Mouse (Mus musculus) hindbrain, embryonic 14.5 days (tissue): ENCODE measurements around the gene Cpne2. TPM values are rescaled to one million over a fixed set of nuclear protein-coding genes. Genes with fewer than 3 reads are reported as not detected.

Experiments
- ATAC-seq: fragments of 200-750 bp; cut with Nextera tagmentation; 2 replicates; pipeline ENCODE4 v1.8.0; 2017; ENCODE audit warnings: moderate number of reproducible peaks, mild to moderate bottlenecking, moderate TSS enrichment, moderate library complexity; ENCODE audit not compliant: low FRiP score
- DNase-seq: peaks from one replicate; pipeline ENCODE4 v3.0.0-alpha.2; 2015; ENCODE audit warnings: low spot score
- H3K27ac ChIP-seq: fragments of 300-500 bp; sonication (generic); 2 replicates; pipeline ENCODE4 v1.5.1; 2014; ENCODE audit warnings: mild to moderate bottlenecking, moderate library complexity
- H3K27me3 ChIP-seq: fragments of 300-500 bp; sonication (generic); 2 replicates; pipeline ENCODE4 v1.6.1; 2014; ENCODE audit warnings: mild to moderate bottlenecking, low read length, mixed read lengths; ENCODE audit not compliant: control insufficient read depth, insufficient read depth
- H3K36me3 ChIP-seq: fragments of 300-500 bp; sonication (generic); replicated peaks from 2 replicates; pipeline ENCODE4 v1.6.1; 2014; ENCODE audit not compliant: control insufficient read depth, insufficient read depth
- H3K4me1 ChIP-seq: fragments of 300-500 bp; sonication (generic); replicated peaks from 2 replicates; pipeline ENCODE4 v1.6.1; 2014; ENCODE audit warnings: antibody characterized with exemption, low read length, mixed read lengths; ENCODE audit not compliant: control insufficient read depth, insufficient read depth
- H3K4me2 ChIP-seq: fragments of 300-500 bp; sonication (generic); replicated peaks from 2 replicates; pipeline ENCODE4 v1.6.1; 2014; ENCODE audit warnings: mild to moderate bottlenecking, moderate library complexity
- H3K4me3 ChIP-seq: fragments of 300-500 bp; sonication (generic); replicated peaks from 2 replicates; pipeline ENCODE4 v1.5.1; 2014; ENCODE audit warnings: mild to moderate bottlenecking, low read length
- H3K9ac ChIP-seq: fragments of 300-500 bp; sonication (generic); 2 replicates; pipeline ENCODE4 v1.6.1; 2014
- H3K9me3 ChIP-seq: fragments of 300-500 bp; sonication (generic); 2 replicates; pipeline ENCODE4 v1.6.1; 2016; ENCODE audit warnings: low read length; ENCODE audit not compliant: control insufficient read depth
- WGBS: fragments of 180-500 bp; shearing (Covaris S2); extraction: QIAGEN DNeasy Blood & Tissue Kit; methylation state at CpG from one replicate; pipeline ENCODE4 v1.1.7; 2014; 5-methylcytosine and 5-hydroxymethylcytosine counted together
- polyA plus RNA-seq: library from polyadenylated mRNA; unstranded; fragments of >200 nt; fragmentation: Nextera tagmentation; extraction: Ambion mirVana; gene quantifications from 2 replicates; pipeline ENCODE4 v1.2.1, GENCODE M21; 2014

Gene Cpne2
- polyA plus RNA-seq, 1 experiment from 2014 or later = 21.6 TPM

- 93% methylated on average over 4 of the region's 4 CpGs for WGBS
- H3K27me3 ChIP-seq = peaks cover 26% of the 10 kb centered on the region
Measured at GRCm38 (mm10) chr8:94530643-94531042, 2.1 kb upstream of the Cpne2 start.

GRCm38 (mm10) chr8:94532000-94532399 is 790 bp upstream of the Cpne2 start:
- no peaks in the 10 kb centered on the region for H3K9me3 ChIP-seq
- H3K4me1 ChIP-seq = peaks cover 21% of the 10 kb centered on the region
- 3% methylated on average over 8 of the region's 8 CpGs for WGBS
- no peak for DNase-seq
- no peaks in the 10 kb centered on the region for H3K36me3 ChIP-seq
- peak overlapping the region; percentile 69; the same call in 1 of the 2 replicates for H3K9ac ChIP-seq
- peaks cover 26% of the 10 kb centered on the region for H3K27me3 ChIP-seq
- ATAC-seq = 0 out of 2 replicates have a peak, but pooled peaks have one; percentile 18
- H3K4me2 ChIP-seq = peak overlapping the region; percentile 95
- H3K27ac ChIP-seq = no peak overlapping the region
- peak overlapping the region; percentile 51; the same call in 1 of the 2 replicates for H3K4me3 ChIP-seq

More at GRCm38 (mm10) chr8:94530643-94531042, 2.1 kb upstream of the Cpne2 start:
- Histone ChIP-seq H3K9me3 (no peaks in the 10 kb centered on the region), H3K4me3 (no peak overlapping the region), H3K27ac (no peak overlapping the region), H3K4me2 (no peak overlapping the region), H3K9ac (no peak overlapping the region), H3K36me3 (no peaks in the 10 kb centered on the region), H3K4me1 (peaks cover 21% of the 10 kb centered on the region)
- no peak for DNase-seq
- no peak for ATAC-seq

- Histone ChIP-seq H3K4me2 (peak overlapping the region; percentile 95), H3K27ac (no peak overlapping the region), H3K27me3 (peaks cover 26% of the 10 kb centered on the region), H3K9ac (peak overlapping the region; percentile 69), H3K9me3 (no peaks in the 10 kb centered on the region), H3K36me3 (no peaks in the 10 kb centered on the region), H3K4me1 (peaks cover 21% of the 10 kb centered on the region), H3K4me3 (peak overlapping the region; percentile 51)
- no peak for DNase-seq
- no peak for ATAC-seq
- under 1% methylated on average over 34 of the region's 34 CpGs for WGBS
Measured at GRCm38 (mm10) chr8:94532525-94532872, 291 bp upstream of the Cpne2 start.

- Histone ChIP-seq H3K9me3 (no peaks in the 10 kb centered on the region), H3K27ac (no peak overlapping the region), H3K4me3 (no peak overlapping the region), H3K4me2 (peak overlapping the region; percentile 95; the same call in 1 of the 2 replicates), H3K4me1 (peaks cover 21% of the 10 kb centered on the region), H3K27me3 (peaks cover 26% of the 10 kb centered on the region), H3K36me3 (no peaks in the 10 kb centered on the region), H3K9ac (no peak overlapping the region)
- DNase-seq = no peak
- WGBS = 34% methylated on average over 4 of the region's 4 CpGs
- no peak for ATAC-seq
Measured at GRCm38 (mm10) chr8:94534612-94535011, 1.8 kb downstream of the Cpne2 start.

- no peak overlapping the region for H3K4me3 ChIP-seq
- no peak overlapping the region for H3K9ac ChIP-seq
- H3K9me3 ChIP-seq = no peaks in the 10 kb centered on the region
- H3K27ac ChIP-seq = no peak overlapping the region
- H3K4me1 ChIP-seq = peaks cover 23% of the 10 kb centered on the region
- 73% methylated on average over 7 of the region's 7 CpGs for WGBS
- no peaks in the 10 kb centered on the region for H3K36me3 ChIP-seq
- H3K4me2 ChIP-seq = no peak overlapping the region
- H3K27me3 ChIP-seq = peaks cover 26% of the 10 kb centered on the region
- ATAC-seq = no peak
- DNase-seq = no peak
Measured at GRCm38 (mm10) chr8:94535631-94536030, 2.8 kb downstream of the Cpne2 start.

GRCm38 (mm10) chr8:94537456-94537855 is 4.7 kb downstream of the Cpne2 start:
- Histone ChIP-seq H3K9ac (no peak overlapping the region), H3K36me3 (no peaks in the 10 kb centered on the region), H3K4me1 (peaks cover 20% of the 10 kb centered on the region), H3K27me3 (peaks cover 16% of the 10 kb centered on the region), H3K4me3 (no peak overlapping the region), H3K27ac (no peak overlapping the region), H3K9me3 (no peaks in the 10 kb centered on the region), H3K4me2 (no peak overlapping the region)
- DNase-seq = no peak
- 68% methylated on average over 2 of the region's 2 CpGs for WGBS
- ATAC-seq = no peak

- H3K4me2 ChIP-seq = no peak overlapping the region
- H3K27me3 ChIP-seq = no peaks in the 10 kb centered on the region
- DNase-seq (no peak), ATAC-seq (no peak)
- H3K36me3 ChIP-seq = no peaks in the 10 kb centered on the region
- whole genome bisulfite sequencing = 93% methylated on average over 2 of the region's 2 CpGs
- H3K9me3 ChIP-seq = no peaks in the 10 kb centered on the region
- H3K4me1 ChIP-seq = 0 out of 2 replicates have a peak, but pooled peaks cover 10% of the 10 kb centered on the region
- H3K9ac ChIP-seq = no peak overlapping the region
- no peak overlapping the region for H3K4me3 ChIP-seq
- no peak overlapping the region for H3K27ac ChIP-seq
Measured at GRCm38 (mm10) chr8:94540025-94540424, 7.2 kb downstream of the Cpne2 start.

GRCm38 (mm10) chr8:94540889-94541795 is 8.4 kb downstream of the Cpne2 start:
- ATAC-seq = no peak

GRCm38 (mm10) chr8:94543981-94544380 is 11.2 kb downstream of the Cpne2 start:
- no peaks in the 10 kb centered on the region for H3K36me3 ChIP-seq
- no peaks in the 10 kb centered on the region for H3K27me3 ChIP-seq
- no peaks in the 10 kb centered on the region for H3K9me3 ChIP-seq
- H3K4me2 ChIP-seq = no peak overlapping the region
- no peak for DNase-seq
- ATAC-seq = no peak
- WGBS = 82% methylated on average over 8 of the region's 8 CpGs
- 0 out of 2 replicates have a peak, but pooled peaks cover 6% of the 10 kb centered on the region for H3K4me1 ChIP-seq
- H3K27ac ChIP-seq = no peak overlapping the region
- no peak overlapping the region for H3K9ac ChIP-seq
- no peak overlapping the region for H3K4me3 ChIP-seq

More at GRCm38 (mm10) chr8:94540889-94541795, 8.4 kb downstream of the Cpne2 start:
- Histone ChIP-seq H3K9me3 (no peaks in the 10 kb centered on the region), H3K36me3 (no peaks in the 10 kb centered on the region), H3K4me2 (no peak overlapping the region), H3K27me3 (no peaks in the 10 kb centered on the region), H3K4me1 (0 out of 2 replicates have a peak, but pooled peaks cover 6% of the 10 kb centered on the region), H3K9ac (no peak overlapping the region), H3K4me3 (no peak overlapping the region), H3K27ac (no peak overlapping the region)
- no peak for DNase-seq
- 68% methylated on average over 18 of the region's 18 CpGs for WGBS
